Mouse (Mus musculus): ENCODE results near the gene Scarb1. TPM values are rescaled to one million over a fixed set of nuclear protein-coding genes. Genes with fewer than 3 reads are reported as not detected.
"Not testable (repeated sequence)": the region's sequence is repeated elsewhere in the genome, so short reads cannot be mapped to it uniquely, and the experiment has no call there.

Scarb1 gene
- 10 to 100 TPM; 26.6 to 34.7 TPM for total RNA-seq (2021)
- long read RNA-seq, experiment 1, partial matches to known transcripts: 3 of 11 reads
- long read RNA-seq, experiment 1, other reads (novel, unspliced or antisense): 3 of 11 reads
- long read RNA-seq, experiment 2, partial matches to known transcripts: 1 of 7 reads
- long read RNA-seq, experiment 2, other reads (novel, unspliced or antisense): 3 of 7 reads

DNA sequence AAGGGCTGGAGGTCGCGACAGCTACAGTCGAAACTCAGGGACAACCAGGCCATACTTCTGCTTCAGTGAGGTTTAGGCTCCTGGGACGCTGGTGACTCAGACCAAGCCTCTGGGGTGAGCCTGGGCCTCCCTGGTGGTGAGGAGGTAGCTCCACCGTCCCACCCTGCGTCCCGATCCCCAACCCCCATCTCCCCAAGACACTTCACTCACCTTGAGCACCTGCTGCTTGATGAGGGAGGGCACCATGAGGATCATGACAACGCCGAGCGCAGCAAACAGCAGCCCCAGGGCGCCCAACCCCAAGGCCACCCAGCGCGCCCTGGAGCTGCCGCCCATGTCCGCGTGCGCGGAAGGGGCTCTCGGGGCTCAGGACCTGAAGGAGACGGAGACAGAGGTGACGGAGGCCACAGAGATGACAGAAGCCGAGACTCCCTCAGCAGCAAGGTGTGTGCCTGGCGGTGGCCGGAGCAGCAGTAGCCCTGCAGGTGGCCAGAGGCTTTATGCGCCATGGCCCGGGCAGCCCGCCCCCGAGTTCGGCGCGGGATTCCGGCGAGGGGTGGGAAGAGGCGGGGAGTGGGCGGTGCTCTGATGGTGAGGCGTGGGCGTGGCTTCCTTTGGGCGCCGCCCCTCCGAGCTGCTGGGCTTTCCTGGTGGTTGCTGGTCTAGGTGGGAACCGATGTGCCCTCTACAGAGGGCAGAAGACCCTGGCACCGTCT, at the start of gene Scarb1:
Gene Scarb1 (minus strand): TSS at position 548 of the 716 bp plus-strand sequence.
- DNase-seq: peak; percentile 90 to 91

DNA sequence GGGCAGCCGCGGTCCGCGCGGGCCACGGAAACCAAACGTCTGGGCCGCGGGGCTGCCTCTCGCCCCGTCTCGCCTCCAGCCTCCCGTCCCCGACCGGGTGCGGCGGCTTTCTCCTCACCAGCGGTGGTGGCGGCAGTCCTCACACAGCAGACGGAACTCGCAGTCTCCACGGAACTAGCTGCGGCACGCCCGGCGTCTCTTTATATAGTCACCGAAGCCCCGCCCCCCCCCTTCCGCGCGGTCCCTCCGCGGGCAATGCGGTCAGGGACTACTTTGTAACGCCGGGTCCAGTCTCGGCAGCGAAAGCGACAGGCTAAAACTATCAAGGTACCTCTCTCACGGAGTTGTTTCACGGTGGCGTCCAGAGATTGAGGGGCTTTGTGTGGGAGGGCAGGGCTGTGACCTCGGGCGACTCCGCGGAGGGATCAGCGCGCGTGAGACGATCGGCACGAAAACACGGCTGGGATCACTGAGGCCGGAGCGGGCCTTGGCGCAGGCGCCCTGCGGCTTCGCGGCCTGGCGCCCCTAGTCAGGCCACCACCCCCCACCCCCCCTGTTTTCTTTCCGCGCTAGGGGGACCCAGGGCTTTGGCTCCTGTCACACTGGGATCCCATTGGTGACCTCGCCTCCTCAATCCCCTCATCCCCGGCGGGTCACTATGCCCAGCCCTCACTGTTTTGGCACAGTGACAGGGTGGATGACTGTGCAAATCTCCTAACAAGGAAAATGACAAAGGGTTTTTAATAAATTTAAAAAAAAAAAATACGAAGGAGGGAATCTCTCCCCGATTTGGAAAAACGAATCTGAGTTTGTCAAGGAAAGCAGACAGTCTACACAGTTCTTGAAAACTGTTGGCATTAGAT, 48.9 kb upstream of the Scarb1 start, which contains the start of gene Ubc:
Gene Ubc (minus strand): TSS at position 624 of the 863 bp plus-strand sequence.
- DNase-seq: peak; percentile 97

DNA sequence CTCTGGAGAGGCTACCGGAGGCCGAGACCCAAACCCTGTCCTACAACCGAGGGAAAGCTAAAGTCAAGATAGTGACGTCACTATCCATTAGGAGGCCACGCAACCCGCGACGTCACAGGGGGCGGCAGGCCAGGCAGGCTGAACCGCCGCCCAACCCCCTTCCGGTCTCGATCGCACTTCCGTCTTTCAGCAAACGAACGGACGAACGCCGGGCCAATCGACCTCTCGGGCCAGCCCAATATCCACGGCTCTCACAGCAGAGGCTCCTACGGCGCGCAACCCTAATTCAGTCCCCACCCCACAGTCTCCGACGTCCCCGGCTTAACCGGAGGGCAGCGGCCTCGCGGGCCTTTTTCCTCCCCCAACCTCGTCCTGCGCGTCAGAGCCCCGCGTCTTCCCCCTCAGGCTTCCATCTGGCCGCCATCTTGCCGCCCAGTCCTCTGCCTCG, 48.3 kb upstream of the Scarb1 start, which contains the start of gene Gm10382:
Gene Gm10382 (plus strand): TSS at position 192 of the 448 bp plus-strand sequence.
- DNase-seq: peak; percentile 90 to 92

DNA sequence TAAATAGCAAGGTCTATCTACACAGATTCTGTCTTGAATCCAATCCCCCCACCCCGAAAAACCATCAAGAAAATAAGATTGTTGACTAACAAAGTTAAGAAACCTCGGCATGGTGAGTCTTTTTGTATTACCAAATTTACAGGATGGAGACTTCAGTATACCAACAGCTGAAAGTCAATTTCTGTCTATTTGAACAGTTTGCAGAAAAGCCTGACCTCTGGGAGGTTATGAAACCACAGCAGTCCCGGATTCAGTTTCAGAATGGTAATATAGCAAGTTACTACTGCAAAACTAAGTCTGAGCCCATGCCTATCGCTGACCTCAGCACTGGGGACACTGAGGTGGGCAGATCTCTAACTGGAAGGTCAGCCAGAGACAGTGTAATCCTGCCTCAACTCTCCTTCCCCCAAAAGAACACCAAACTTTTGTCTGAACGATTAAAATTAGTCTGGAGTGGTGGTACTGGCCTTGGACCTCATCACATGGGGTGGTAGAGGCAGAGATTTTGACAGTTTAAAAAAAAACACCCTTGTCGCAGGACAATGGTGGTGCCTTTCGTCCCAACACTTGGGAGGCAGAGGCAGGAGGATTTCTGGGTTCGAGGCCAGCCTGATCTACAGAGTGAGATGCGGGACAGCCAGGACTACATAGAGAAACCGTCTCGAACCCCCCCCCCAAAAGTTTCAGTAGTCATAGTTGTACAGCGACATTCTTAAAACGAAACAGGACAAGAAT, 47.6 kb upstream of the Scarb1 start:
- DNase-seq: peak in 1 of 2 experiments; percentile 47

DNA sequence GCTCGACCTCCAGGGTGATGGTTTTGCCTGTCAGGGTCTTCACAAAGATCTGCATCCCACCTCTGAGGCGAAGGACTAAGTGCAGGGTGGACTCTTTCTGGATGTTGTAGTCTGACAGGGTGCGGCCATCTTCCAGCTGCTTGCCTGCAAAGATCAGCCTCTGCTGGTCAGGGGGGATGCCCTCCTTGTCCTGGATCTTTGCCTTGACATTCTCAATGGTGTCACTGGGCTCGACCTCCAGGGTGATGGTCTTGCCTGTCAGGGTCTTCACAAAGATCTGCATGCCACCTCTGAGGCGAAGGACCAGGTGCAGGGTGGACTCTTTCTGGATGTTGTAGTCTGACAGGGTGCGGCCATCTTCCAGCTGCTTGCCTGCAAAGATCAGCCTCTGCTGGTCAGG, 46.4 kb upstream of the Scarb1 start:
- DNase-seq: not testable (repeated sequence)

DNA sequence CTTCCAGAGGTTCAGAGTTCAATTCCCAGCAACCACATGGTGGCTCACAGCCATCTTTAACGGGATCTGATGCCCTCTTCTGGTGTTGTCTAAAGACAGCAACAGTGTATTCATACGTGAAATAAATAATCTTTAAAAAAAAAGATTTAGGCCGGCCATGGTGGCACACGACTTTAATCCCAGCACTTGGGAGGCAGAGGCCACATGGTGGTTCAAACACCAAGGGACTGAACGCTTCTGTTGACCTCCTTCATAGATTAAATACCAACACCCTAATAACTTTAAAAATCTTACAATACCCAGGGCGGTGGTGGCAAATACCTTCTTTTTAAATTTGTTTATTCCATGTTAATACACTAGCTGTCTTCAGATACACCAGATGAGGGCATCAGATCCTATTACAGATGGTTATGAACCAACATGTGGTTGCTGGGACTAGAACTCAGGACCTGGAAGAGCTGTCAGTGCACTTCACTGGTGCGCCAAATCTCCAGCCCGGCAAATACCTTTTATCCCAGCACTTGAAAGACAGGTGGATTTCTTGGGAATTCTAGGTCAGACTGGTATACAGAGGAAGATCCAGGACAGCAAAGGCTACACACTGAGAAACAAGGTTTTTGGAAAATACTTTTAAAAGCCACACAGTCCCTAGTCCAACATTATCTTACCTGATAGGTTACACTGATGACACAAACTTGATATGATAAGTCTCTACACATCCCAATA, 44.5 kb upstream of the Scarb1 start:
- DNase-seq: no peak

DNA sequence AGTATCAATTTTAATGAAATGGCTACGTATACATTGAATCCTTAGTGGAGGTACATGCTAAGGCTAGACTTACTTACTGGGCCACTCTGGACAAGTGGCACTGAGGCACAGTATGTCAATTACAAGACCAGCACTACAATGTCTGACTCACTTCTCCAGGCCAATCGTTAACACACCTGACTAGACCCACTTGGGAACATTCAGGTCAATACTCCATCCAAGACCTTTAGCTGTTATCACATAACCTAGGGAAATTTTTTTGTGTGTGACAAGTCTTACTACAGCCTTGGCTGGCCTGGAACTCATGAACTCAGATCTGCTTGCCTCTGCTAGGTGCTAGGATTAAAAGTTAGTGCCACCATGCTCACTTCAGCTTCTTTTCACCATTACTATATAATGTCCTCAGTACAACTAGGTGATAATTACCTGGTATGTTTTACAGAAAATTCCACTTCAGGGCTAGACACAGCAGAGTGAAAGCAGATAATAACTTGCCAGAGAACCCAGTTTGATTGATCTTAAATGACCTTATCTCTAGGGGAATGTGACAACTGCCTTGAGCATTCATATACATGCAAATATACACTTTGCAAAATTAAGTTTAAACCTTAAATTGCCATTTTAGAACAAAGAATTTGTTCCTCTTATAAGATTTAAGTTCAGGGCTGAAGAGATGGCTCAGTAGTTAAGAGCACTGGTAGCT, 43.8 kb upstream of the Scarb1 start:
- DNase-seq: no peak

DNA sequence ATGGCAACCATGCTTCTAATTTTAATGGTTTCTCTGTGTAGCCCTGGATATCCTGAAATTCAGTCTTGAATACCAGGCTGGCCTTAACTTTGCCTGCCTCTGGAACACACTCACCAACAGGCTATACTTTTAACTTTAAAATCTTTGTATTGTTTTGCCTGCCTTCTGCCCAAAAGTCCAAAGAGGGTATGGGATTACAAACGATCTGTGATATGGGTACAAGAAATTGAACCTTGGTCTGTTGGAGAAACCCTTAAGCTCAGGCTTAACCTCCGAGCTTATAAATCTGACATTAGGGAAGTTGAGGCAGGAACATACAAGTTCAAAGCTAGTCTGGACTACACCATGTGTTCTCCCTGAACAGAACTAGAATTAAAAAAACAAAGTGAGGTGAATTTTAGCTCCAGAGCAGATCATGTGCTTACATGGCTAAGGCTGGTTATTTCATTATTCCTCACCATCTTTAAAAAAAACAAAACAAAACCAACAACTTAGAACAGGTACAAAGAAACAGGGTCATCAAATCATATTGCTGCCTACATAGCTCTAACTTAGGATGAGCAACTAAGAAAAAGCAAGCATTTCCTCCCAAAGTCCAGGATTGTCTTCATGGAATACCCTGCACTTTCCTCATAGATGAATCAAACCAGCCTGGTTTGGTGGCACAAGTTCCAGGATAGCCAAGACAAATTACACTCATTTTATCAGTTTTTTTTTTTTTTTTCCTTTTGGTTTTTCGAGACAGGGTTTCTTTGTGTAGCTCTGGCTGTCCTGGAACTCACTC, 42.9 kb upstream of the Scarb1 start:
- no peak for DNase-seq

DNA sequence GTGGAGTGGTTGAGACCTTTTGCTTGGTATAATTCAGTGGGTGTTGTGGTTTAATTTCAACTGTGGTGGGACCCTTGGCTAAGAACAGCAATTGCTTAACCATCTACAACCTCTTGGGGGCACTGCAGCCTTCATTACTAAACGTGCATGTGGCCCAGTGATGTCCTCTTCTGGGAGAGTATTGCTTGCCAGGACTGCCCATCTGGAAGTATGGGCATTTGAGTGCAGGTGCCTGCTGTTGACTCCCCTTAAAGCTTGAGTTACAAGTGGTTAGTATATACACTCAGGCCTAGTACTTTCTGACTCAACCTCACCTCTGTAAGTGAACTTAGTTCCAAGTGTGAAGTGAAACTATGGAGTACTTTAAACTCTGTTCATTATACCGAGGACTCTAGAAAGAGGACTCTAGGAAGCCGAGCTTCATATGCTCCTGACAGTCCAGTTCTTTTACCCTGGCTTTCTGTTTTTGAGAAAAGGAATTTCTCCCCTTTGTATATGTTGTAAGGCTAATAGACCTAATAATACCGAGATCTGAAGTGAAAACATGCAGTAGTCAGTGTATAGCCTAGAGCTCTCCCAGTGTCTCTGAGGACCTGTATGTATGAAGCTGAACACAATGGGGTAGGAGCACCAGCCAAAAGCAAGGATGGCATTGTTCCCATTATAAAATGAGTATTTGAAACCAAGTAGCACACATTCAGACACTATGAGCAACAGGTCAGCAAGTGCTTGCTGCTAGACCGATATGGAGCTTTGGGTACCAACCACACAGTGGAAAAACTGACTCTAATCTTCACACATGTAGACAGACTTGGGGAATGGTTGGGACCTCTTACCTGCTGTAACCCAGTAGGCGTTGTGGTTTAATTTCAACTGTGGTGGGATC, 42.0 kb upstream of the Scarb1 start:
- peak; percentile 73 to 74 for DNase-seq

DNA sequence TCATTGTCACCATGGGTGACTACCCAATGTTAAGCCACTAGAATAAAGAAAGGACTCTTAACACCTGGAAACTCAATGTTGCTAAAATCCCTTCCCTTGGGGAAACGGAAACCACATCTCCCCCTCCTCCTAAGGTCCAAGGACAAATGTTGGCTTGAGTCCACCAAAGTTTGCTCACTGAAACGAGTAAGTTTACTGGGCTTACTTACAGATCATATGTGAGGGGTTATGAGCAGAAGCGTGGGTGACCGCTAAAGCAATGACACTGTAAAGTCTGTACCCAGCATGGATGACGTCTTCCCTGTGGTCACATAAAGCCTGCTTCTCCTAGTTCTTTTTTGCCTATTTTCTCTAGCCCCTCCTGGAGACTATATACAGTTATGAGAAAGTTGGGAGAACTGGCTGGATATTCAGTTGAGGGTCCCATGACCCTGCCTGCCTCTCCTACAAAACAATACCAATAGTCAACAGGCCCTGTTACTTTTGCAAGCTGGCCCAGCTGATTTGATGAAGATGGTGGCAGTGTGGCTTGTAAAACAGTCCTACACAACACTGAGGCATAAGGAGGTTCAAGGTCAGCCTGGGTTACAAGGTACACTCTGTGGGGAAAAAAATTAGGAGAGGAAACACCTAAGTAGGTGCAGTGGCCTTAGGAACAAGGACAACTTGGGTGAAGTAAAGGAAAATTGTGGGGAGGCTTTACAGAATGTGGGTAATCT, 41.2 kb upstream of the Scarb1 start:
- DNase-seq: no peak

DNA sequence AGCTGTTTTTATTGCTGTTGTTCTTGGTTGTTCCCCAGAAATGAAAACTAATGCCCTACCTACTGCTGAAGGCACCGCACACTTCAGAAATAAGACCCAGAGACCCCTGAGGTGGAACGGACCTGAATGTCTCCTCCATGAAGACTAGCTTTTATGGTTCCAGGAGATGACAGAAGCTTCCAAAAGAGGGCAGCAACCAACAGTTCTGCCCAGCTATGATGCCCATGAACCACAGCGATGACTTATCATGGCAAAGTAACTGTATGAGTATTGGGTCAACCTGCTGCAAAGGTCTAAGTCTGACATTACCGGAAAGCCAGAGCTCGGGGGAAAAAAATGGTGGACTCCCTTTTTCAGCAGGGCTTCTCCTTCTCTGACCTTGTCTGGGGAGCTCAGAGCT, 38.0 kb upstream of the Scarb1 start:
- DNase-seq: no peak

DNA sequence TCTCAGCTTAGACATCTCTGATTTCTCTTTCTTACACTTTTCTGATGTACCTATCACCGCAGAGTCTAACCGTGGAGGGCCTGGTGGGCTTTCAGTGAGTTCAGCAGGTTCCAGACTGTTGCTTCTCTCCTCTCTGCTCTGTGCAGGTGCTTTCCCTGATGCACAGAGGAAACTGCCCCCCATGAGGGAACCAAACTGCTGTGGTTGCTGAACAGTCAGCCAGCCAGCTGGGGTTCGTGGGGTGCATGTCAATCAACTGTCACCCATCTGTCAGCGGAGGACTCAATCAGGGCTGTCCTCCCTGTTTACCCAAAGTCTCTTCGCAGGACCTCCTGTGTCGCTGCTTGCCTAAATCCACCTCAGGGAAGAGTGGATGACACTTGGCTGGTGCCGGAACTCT, 36.3 kb upstream of the Scarb1 start:
- DNase-seq: no peak

DNA sequence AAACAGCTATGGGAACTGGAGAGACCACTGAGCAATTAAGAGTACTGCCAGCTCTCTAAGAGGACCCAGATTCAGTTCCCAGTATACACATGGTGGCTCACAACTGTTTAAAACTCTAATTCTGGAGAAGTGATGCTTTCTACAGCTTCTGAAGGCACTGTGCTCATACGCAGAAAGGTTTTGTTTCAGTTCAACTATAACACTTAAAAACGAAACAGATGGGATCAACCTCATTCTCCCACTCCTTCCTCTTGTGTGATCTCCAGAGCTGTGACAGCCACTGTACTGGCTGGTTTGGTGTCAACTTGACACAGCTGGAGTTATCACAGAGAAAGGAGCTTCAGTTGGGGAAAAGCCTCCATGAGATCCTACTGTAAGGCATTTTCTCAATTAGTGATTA, 35.0 kb upstream of the Scarb1 start:
- no peak for DNase-seq

DNA sequence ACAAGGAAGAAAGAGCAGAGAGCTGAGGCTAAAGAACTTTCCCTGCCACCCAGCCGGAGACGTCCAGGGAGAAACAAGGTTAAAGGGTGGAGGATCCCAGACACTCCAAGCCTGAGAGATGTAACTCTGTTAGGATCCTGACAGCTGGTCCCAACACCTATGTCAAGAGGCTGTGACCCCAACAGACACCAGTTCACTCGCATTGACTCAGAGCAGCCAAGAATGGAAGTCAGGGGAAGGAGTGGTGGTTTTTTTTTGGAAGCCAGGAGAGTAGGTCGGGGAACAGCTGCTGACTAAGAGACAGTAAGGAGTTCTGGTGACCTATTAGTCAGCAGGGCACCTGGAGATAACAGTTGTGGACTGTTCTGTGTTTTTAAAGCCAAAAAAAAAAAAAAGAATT, 31.1 kb upstream of the Scarb1 start:
- no peak for DNase-seq

DNA sequence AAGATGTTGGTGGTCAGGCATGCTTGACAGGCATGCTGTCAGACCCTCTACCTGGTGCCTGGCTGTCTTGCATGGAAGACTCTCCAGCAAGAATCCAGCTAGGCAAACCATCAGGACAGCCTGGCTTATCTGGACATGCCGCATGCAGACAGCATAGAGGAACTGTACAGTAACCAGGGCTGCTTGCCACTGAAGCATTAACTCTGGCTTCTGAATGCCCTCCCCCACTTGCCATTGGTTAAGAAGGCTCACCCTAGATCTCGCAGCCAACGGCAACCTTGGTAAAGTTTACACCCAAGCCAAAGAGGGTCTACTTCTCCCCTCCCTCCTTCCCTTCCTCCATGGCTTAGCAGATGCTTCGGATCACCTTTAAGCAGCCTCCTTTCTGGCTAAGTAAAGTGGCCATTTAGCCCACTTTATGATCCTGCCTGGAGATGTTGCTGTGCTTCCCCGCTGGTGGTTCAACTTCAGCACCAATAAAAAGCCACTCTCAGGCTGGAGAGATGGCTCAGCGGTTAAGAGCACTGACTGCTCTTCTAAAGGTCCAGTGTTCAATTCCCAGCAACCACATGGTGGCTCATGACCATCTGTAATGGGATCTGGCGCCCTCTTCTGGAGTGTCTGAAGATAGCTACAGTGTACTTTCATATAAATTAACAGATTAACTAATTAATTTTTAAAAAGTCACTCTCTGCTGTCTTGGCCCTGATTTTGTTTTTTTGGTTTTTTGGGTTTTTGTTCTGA, 30.2 kb upstream of the Scarb1 start:
- DNase-seq: no peak

DNA sequence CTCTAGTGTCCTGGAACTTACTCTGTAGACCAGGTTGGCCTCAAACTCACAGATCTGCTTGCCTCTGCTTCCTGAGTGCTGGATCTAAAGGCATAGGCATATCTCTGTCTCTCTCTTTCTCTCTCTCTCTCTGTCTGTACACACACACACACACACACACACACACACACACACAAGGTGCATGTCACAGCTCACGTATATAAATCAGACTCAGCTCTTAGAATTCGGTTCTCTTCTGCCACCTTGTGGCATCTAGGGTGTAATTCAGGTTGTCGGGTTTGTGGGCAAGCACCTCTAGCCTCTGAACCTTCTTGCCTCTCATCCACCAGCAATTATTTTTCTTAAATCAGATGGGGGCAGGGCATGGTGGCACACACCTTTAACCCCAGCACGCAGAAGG, 27.7 kb upstream of the Scarb1 start:
- peak; percentile 66 to 80 for DNase-seq

DNA sequence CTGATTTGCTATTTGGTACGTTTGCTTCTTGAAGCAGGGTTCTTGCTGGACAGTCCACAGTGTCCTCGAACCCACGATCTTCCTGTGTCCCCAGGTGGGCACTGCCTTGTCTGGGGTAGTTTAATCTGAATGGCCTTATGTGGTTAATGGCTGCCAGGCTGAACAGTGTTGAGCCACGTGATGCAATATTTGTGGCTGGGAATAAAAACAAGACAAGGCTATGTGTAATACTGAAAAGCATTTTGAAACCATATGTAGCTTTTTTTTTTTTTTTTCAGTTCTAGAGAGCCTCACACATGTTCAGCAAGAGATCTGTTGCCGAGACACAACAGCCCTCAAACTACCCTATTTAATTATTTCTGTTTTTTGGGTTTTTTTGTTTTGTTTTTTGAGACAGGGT, 27.3 kb upstream of the Scarb1 start:
- DNase-seq: no peak
